Mouse (Mus musculus): ENCODE measurements around the gene Mpnd.

Mpnd gene

GRCm38 (mm10) chr17:56005415-56006061 lies at the start of gene Mpnd, which contains the start of gene Stap2:
TSS of gene Mpnd (plus strand) at chr17:56005711.
TSS of gene Stap2 (minus strand) at chr17:56005584.
- DNase-seq (ENCODE audit: low read depth): peak; percentile 82

GRCm38 (mm10) chr17:55956129-55956528 lies 49.4 kb upstream of the Mpnd start:
- DNase-seq (ENCODE audit: low read depth): no peak

- no peak for DNase-seq (ENCODE audit: low read depth)
Measured at GRCm38 (mm10) chr17:55956591-55956990, 48.9 kb upstream of the Mpnd start.

DNA sequence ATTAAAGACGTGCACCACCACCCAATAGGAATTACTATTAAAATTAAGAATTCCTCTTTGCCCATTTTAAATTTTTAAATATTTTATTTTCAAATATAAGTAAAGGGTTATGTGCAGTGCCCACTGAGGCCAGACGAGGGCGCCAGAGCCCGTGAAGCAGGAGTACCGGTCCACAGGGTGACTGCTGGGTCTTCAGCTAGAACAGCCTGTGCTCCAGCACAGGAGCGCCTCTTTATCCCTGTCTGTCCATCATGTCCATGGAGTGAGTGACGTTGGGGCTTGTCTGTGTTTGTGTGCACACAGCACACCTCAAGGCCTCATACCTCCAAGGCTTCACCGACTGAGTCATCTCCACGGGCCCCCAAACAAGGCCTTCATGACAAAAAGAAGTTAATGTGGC lies 48.3 kb upstream of the Mpnd start:
- DNase-seq (ENCODE audit: low read depth): peak; percentile 86

GRCm38 (mm10) chr17:55957726-55958583 lies 47.6 kb upstream of the Mpnd start:
- no peak for DNase-seq (ENCODE audit: low read depth)

DNA sequence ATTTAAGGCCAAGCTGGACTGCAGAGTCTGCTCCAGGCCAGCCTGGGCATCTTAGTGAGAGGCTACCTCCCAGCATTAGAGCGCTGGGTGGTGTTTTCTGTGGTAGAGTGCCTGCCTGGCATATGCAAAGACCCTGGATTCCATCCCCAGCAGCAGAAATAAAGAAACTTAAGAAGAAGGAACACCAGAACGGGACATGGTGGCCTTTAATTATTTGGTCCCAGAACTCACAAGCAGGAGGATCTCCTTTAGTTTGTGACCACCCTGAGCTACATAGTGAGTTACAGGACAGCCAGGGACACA lies 47.0 kb upstream of the Mpnd start:
- no peak for DNase-seq (ENCODE audit: low read depth)

- peak; percentile 98 for DNase-seq (ENCODE audit: low read depth)
Measured at GRCm38 (mm10) chr17:55958918-55959728, 46.4 kb upstream of the Mpnd start, which contains the start of gene Yju2. TSS of gene Yju2 (plus strand) at chr17:55959099.

GRCm38 (mm10) chr17:55959946-55960740 lies 45.4 kb upstream of the Mpnd start:
- no peak for DNase-seq (ENCODE audit: low read depth)

GRCm38 (mm10) chr17:55960791-55961190 lies 44.7 kb upstream of the Mpnd start:
- DNase-seq (ENCODE audit: low read depth): no peak

GRCm38 (mm10) chr17:55961631-55962030 lies 43.9 kb upstream of the Mpnd start:
- DNase-seq (ENCODE audit: low read depth): no peak

GRCm38 (mm10) chr17:55963171-55963570 lies 42.3 kb upstream of the Mpnd start:
- no peak for DNase-seq (ENCODE audit: low read depth)

GRCm38 (mm10) chr17:55964496-55964895 lies 41.0 kb upstream of the Mpnd start:
- DNase-seq (ENCODE audit: low read depth): no peak

- no peak for DNase-seq (ENCODE audit: low read depth)
Measured at GRCm38 (mm10) chr17:55964996-55965395, 40.5 kb upstream of the Mpnd start.

DNA sequence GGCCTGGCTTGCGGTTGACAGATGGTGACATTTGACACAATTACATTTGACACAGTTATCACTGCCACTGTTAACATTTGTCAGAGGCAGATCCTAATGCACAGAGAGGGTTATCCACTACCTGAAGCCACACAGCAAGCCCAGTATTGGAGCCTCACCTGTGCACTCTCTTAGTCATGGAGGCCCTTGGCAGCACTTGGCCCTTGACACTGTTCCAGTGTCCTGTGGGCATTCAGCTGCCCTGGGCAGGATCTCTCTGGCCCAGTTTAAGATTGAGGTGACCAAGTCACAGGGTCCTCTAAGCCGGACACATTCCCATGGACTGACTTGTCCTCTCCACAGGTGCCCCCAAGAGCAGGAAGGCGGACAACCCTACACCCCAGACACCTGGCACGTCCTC lies 38.3 kb upstream of the Mpnd start:
- no peak for DNase-seq (ENCODE audit: low read depth)

GRCm38 (mm10) chr17:55968210-55968609 lies 37.3 kb upstream of the Mpnd start:
- no peak for DNase-seq (ENCODE audit: low read depth)

DNA sequence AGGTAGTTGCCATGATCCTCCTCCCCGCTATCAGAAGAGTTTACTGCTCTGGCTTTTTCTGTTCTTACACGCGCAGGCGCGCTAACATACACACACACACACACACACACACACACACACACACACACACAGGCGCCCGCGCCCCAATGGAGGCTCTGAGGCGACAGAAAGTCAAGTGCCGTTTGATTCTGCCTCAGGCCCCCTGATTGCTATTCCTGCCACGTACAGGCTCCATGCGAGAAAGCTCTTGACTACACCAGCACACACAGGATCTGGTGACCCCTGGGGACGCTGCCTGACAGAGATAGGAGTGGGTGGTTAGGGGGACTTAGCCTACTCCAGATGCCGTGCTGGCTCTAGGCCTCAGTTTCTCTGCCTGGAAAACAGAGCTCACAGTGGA lies 36.0 kb upstream of the Mpnd start:
- DNase-seq (ENCODE audit: low read depth): no peak

- no peak for DNase-seq (ENCODE audit: low read depth)
Measured at GRCm38 (mm10) chr17:55969966-55970891, 35.3 kb upstream of the Mpnd start, which contains the start of gene Shd. TSS of gene Shd (plus strand) at chr17:55970467.

- DNase-seq (ENCODE audit: low read depth): no peak
Measured at GRCm38 (mm10) chr17:55971453-55971852, 34.1 kb upstream of the Mpnd start.

DNA sequence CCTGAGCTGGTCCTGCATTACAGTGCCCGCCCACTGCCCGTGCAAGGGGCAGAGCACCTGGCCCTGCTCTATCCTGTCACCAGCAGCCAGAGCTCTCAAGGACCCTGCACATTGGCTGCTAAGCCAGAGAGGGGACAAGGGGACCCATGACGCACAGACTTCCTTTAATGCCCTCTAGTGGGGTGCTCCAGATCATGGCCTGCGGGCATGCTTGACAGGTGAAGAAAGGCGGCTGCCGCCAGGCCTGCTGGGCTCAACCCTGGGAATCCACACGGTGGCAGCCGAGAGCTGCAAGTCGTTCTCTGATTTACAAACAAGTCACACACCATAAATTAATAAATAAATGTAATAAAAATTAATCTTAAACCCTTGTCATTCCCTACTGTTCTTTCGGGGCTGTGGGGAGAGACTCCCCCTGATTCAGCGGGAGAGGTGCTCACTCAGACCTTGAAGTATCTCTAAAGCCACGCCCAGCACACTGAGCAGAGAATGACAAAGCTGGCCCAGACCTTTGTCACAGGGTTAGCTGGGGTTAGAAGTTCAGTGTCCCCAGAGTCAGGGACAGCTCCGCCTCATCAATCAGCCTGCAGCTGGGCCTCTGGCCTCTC lies 29.2 kb upstream of the Mpnd start:
- DNase-seq (ENCODE audit: low read depth): peak; percentile 84

DNA sequence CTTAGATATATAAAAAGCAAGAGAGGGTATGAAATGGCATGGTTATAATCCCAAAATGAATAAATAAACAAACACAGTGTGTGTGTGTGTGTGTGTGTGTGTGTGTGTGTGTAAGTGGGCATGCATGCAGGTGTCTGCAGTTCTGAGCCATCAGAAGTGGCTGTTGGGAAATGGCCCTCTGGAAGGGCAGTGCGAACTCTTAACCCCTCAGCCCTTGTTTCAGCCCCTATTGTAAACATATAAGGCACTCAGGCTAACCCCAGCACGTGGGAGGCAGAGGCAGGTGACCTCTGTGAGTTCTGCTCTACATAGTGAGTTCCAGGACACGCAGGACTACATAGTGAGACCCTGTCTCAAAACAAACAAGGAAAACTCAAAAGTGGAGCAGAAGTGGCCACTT lies 28.2 kb upstream of the Mpnd start:
- no peak for DNase-seq (ENCODE audit: low read depth)
